Mouse (Mus musculus) heart, embryonic 14.5 days (tissue): ENCODE data around the gene Foxa3. TPM values are rescaled to one million over a fixed set of nuclear protein-coding genes. Genes with fewer than 3 reads are reported as not detected.

ENCODE experiments used
- ATAC-seq: fragments of 200-750 bp; cut with Nextera tagmentation; 2 replicates; pipeline ENCODE4 v1.8.0; 2017; ENCODE audit warnings: low read depth, moderate TSS enrichment; ENCODE audit not compliant: insufficient number of reproducible peaks, insufficient read depth, low FRiP score
- H3K27ac ChIP-seq, 2 experiments: fragments of 200-500 bp in 1 of 2; fragments of 300-500 bp in 1 of 2; sonication (generic) in 1 of 2; replicated peaks in 1 of 2; 2 replicates each; pipeline ENCODE4 v1.5.1; 2012 to 2014; ENCODE audit warnings: low read depth in 2 of 2, low read length in 2 of 2, control low read depth in 1 of 2, mild to moderate bottlenecking in 1 of 2, mixed read lengths in 1 of 2; ENCODE audit not compliant: control insufficient read depth in 1 of 2, insufficient read depth in 1 of 2
- H3K27me3 ChIP-seq: fragments of 300-500 bp; sonication (generic); 2 replicates; pipeline ENCODE4 v1.6.1; 2014; ENCODE audit warnings: mild to moderate bottlenecking, low read length, control low read depth; ENCODE audit not compliant: control insufficient read depth, insufficient read depth
- H3K36me3 ChIP-seq: fragments of 300-500 bp; sonication (generic); 2 replicates; pipeline ENCODE4 v1.6.1; 2014; ENCODE audit warnings: mild to moderate bottlenecking, control low read depth, low read length, mixed read lengths; ENCODE audit not compliant: control insufficient read depth, insufficient read depth
- H3K4me1 ChIP-seq, 2 experiments: fragments of 200-500 bp in 1 of 2; fragments of 300-500 bp in 1 of 2; sonication (generic) in 1 of 2; 2 replicates each; pipeline ENCODE4 v1.6.1; 2012 to 2014; ENCODE audit warnings: low read length in 2 of 2, control low read depth in 1 of 2, mixed read lengths in 1 of 2; ENCODE audit not compliant: control insufficient read depth in 2 of 2, insufficient read depth in 2 of 2
- H3K4me2 ChIP-seq: fragments of 300-500 bp; sonication (generic); 2 replicates; pipeline ENCODE4 v1.6.1; 2014; ENCODE audit warnings: mild to moderate bottlenecking, low read length
- H3K4me3 ChIP-seq, 2 experiments: fragments of 200-500 bp in 1 of 2; fragments of 300-500 bp in 1 of 2; sonication (generic) in 1 of 2; 2 replicates each; pipeline ENCODE4 v1.5.1; 2012 to 2014; ENCODE audit warnings: low read length in 2 of 2, mild to moderate bottlenecking in 2 of 2, control low read depth in 1 of 2, low read depth in 1 of 2, moderate library complexity in 1 of 2; ENCODE audit not compliant: control insufficient read depth in 1 of 2, insufficient read depth in 1 of 2
- H3K9ac ChIP-seq: fragments of 300-500 bp; sonication (generic); 2 replicates; pipeline ENCODE4 v1.6.1; 2014; ENCODE audit warnings: mild to moderate bottlenecking, low read length
- H3K9me3 ChIP-seq: fragments of 300-500 bp; sonication (generic); 2 replicates; pipeline ENCODE4 v1.6.1; 2016; ENCODE audit warnings: low read length, control low read depth; ENCODE audit not compliant: control insufficient read depth
- WGBS: fragments of 180-500 bp; shearing (Covaris S2); extraction: QIAGEN DNeasy Blood & Tissue Kit; methylation state at CpG from one replicate; pipeline ENCODE4 v1.1.7; 2014; 5-methylcytosine and 5-hydroxymethylcytosine counted together
- polyA plus RNA-seq: library from polyadenylated mRNA; unstranded; fragments of >200 nt; fragmentation: Nextera tagmentation; extraction: Ambion mirVana; gene quantifications from 2 replicates; pipeline ENCODE4 v1.2.1, GENCODE M21; 2014

Gene Foxa3
- polyA plus RNA-seq, 1 experiment from 2014 or later: not detected

- Histone ChIP-seq H3K27me3 (peaks cover 26% of the 10 kb centered on the region), H3K36me3 (no peaks in the 10 kb centered on the region), H3K4me1 (peaks cover 5 to 18% of the 10 kb centered on the region in 2 experiments), H3K27ac (no peak overlapping the region), H3K4me2 (no peak overlapping the region; the same call in 1 of the 2 replicates), H3K9ac (no peak overlapping the region), H3K4me3 (no peak overlapping the region), H3K9me3 (no peaks in the 10 kb centered on the region)
- 94% methylated on average over 5 of the region's 5 CpGs for WGBS
- ATAC-seq: no peak
Observed at GRCm38 (mm10) chr7:18993036-18993435, 30.3 kb downstream of the Foxa3 start.

GRCm38 (mm10) chr7:18992294-18992675 lies 31.1 kb downstream of the Foxa3 start:
- 2% methylated on average over 31 of the region's 31 CpGs for WGBS
- H3K27me3 ChIP-seq: peaks cover 26% of the 10 kb centered on the region

GRCm38 (mm10) chr7:18991660-18992293 lies 31.6 kb downstream of the Foxa3 start:
- peak overlapping the region; percentile 77 for H3K4me2 ChIP-seq
- no peaks in the 10 kb centered on the region for H3K9me3 ChIP-seq
- peak overlapping the region; percentile 42 to 44 for H3K4me3 ChIP-seq
- peaks cover 26% of the 10 kb centered on the region for H3K27me3 ChIP-seq
- H3K27ac ChIP-seq: no peak overlapping the region
- H3K9ac ChIP-seq: peak overlapping the region; percentile 59
- ATAC-seq: no peak
- no peaks in the 10 kb centered on the region for H3K36me3 ChIP-seq
- WGBS: 2% methylated on average over 54 of the region's 59 CpGs
- peaks cover 5 to 18% of the 10 kb centered on the region in 2 experiments for H3K4me1 ChIP-seq

More at GRCm38 (mm10) chr7:18992294-18992675, 31.1 kb downstream of the Foxa3 start:
- peak overlapping the region; percentile 59 for H3K9ac ChIP-seq
- H3K4me1 ChIP-seq: peaks cover 5 to 18% of the 10 kb centered on the region in 2 experiments
- peak overlapping the region; percentile 77 for H3K4me2 ChIP-seq
- no peak for ATAC-seq
- H3K4me3 ChIP-seq: peak overlapping the region; percentile 42 to 44
- H3K27ac ChIP-seq: no peak overlapping the region
- H3K9me3 ChIP-seq: no peaks in the 10 kb centered on the region
- no peaks in the 10 kb centered on the region for H3K36me3 ChIP-seq

- peak; percentile 93 for ATAC-seq
- Histone ChIP-seq H3K27me3 (peaks cover 26% of the 10 kb centered on the region), H3K9me3 (no peaks in the 10 kb centered on the region), H3K4me1 (peaks cover 5 to 18% of the 10 kb centered on the region in 2 experiments), H3K4me2 (peak within 1 kb of the TSS; percentile 77), H3K4me3 (peak within 1 kb of the TSS; percentile 42 to 45), H3K9ac (peak within 1 kb of the TSS; percentile 59), H3K36me3 (no peaks in the 10 kb centered on the region), H3K27ac (peak within 1 kb of the TSS; percentile 60 to 70)
- under 1% methylated on average over 37 of the region's 37 CpGs for WGBS
Observed at GRCm38 (mm10) chr7:18990601-18991295, 32.6 kb downstream of the Foxa3 start, which contains the start of gene Mypop. TSS of gene Mypop (plus strand) at chr7:18991245.

GRCm38 (mm10) chr7:18989995-18990394 lies 33.3 kb downstream of the Foxa3 start:
- H3K9me3 ChIP-seq: no peaks in the 10 kb centered on the region
- no peaks in the 10 kb centered on the region for H3K36me3 ChIP-seq
- ATAC-seq: no peak
- peaks cover 26% of the 10 kb centered on the region for H3K27me3 ChIP-seq
- peak overlapping the region; percentile 77 for H3K4me2 ChIP-seq
- H3K27ac ChIP-seq: peak overlapping the region; percentile 22 to 60; a peak in 3 of 4 replicates
- H3K4me1 ChIP-seq: peaks cover 5 to 18% of the 10 kb centered on the region in 2 experiments
- WGBS: 12% methylated on average over 5 of the region's 5 CpGs
- no peak overlapping the region for H3K9ac ChIP-seq
- H3K4me3 ChIP-seq: peak overlapping the region; percentile 42 to 45; a peak in 3 of 4 replicates

GRCm38 (mm10) chr7:18988780-18989179 lies 34.6 kb downstream of the Foxa3 start:
- Histone ChIP-seq H3K27ac (no peak overlapping the region), H3K36me3 (no peaks in the 10 kb centered on the region), H3K9ac (no peak overlapping the region), H3K4me3 (no peak overlapping the region), H3K4me2 (no peak overlapping the region), H3K9me3 (no peaks in the 10 kb centered on the region), H3K27me3 (peaks cover 26% of the 10 kb centered on the region), H3K4me1 (peaks cover 5 to 18% of the 10 kb centered on the region in 2 experiments)
- no peak for ATAC-seq
- 63% methylated on average over 6 of the region's 6 CpGs for WGBS

- Histone ChIP-seq H3K4me2 (no peak overlapping the region), H3K4me3 (no peak overlapping the region)
- WGBS: 58% methylated on average over 13 of the region's 13 CpGs
Observed at GRCm38 (mm10) chr7:18987747-18988146, 35.6 kb downstream of the Foxa3 start.

More at GRCm38 (mm10) chr7:18987747-18988146, 35.6 kb downstream of the Foxa3 start:
- no peaks in the 10 kb centered on the region for H3K36me3 ChIP-seq
- H3K9me3 ChIP-seq: no peaks in the 10 kb centered on the region
- ATAC-seq: no peak
- H3K9ac ChIP-seq: no peak overlapping the region
- H3K27me3 ChIP-seq: peaks cover 19% of the 10 kb centered on the region
- no peak overlapping the region for H3K27ac ChIP-seq
- peaks cover 5 to 18% of the 10 kb centered on the region in 2 experiments for H3K4me1 ChIP-seq
